Mouse (Mus musculus): ENCODE data around the gene Ndufa13. TPM values are rescaled to one million over a fixed set of nuclear protein-coding genes. Genes with fewer than 3 reads are reported as not detected.

Gene Ndufa13
- polyA plus RNA-seq, 1 experiment: 122 TPM

DNA sequence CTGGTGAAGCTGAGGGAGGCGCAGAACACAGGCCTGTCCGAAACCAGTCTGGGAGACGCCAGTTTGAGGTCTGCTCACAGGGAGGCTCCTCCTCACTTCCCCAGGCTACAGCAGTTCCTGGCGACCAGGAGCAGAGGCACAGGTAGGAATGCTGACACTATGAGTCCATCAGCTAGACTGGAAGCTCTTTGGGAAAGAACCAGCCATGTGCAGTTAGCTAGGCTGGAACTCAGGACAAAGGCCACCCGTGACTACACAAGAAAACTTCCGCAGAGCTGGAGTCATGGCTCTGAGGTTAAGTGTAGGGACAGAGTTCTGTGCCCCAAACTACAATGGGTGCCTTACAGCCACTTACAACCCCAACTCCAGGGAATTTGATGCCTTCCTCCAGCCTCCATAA is 4.5 kb downstream of the Ndufa13 start:
- H3K4me3 ChIP-seq (ENCODE audit: control insufficient read depth, low read depth, low read length): no peak overlapping the region
- H3K36me3 ChIP-seq (ENCODE audit: control insufficient read depth, insufficient read depth, low read length): no peaks in the 10 kb centered on the region
- H3K4me1 ChIP-seq (ENCODE audit: control insufficient read depth, insufficient read depth, low read length): peaks cover 12% of the 10 kb centered on the region
- H3K27ac ChIP-seq (ENCODE audit: control insufficient read depth, insufficient read depth, low read depth, low read length): no peak overlapping the region
- H3K27me3 ChIP-seq (ENCODE audit: control insufficient read depth, insufficient read depth, low read length): no peaks in the 10 kb centered on the region
- TF ChIP-seq POLR2A (IDR thresholded peaks at IDR 0.05; ENCODE audit: control insufficient read depth, low read depth, low read length) (no peak), CTCF (IDR thresholded peaks at IDR 0.05; ENCODE audit: control insufficient read depth, insufficient read depth, insufficient replicate concordance, low read depth, low read length) (no peak)

DNA sequence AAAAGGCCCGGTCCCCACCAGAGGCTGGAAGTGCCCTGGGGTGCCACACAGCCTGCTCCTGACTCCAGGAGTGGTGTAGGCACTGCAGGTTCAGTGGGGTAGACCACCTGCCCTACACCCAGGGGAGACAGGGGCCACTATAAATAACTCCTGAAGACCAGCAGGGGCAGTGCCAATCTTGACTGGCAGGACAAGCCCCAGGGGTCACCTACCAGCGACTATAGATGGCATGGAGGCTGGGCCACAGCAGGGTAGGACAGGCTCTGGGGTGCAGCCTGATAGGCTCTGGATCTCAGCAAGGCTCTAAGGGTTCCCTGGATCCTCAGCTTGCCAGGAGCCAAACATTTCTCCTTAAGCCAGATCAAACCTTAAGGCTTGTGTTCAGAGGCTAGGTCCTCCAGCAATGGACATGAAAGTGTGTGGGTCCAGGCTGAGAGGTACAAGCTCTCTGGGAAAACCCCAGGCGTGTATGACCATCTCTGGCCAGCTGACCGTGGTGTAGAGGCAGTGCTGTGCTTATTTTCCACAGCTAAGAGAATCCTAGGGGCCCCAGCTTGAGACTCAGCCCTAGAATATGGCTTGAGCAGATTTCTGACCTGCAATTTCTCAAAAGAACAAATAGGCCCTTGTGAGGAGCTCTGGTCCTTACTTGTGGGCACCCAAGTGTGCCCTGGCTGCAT is 6.4 kb downstream of the Ndufa13 start:
- TF ChIP-seq CTCF (IDR thresholded peaks at IDR 0.05; ENCODE audit: control insufficient read depth, insufficient read depth, insufficient replicate concordance, low read depth, low read length) (no peak), POLR2A (IDR thresholded peaks at IDR 0.05; ENCODE audit: control insufficient read depth, low read depth, low read length) (no peak)
- Histone ChIP-seq H3K27ac (ENCODE audit: control insufficient read depth, insufficient read depth, low read depth, low read length) (no peak overlapping the region), H3K4me1 (ENCODE audit: control insufficient read depth, insufficient read depth, low read length) (no peaks in the 10 kb centered on the region; the same call in 1 of the 2 replicates), H3K36me3 (ENCODE audit: control insufficient read depth, insufficient read depth, low read length) (no peaks in the 10 kb centered on the region), H3K27me3 (ENCODE audit: control insufficient read depth, insufficient read depth, low read length) (no peaks in the 10 kb centered on the region), H3K4me3 (ENCODE audit: control insufficient read depth, low read depth, low read length) (no peak overlapping the region)

DNA sequence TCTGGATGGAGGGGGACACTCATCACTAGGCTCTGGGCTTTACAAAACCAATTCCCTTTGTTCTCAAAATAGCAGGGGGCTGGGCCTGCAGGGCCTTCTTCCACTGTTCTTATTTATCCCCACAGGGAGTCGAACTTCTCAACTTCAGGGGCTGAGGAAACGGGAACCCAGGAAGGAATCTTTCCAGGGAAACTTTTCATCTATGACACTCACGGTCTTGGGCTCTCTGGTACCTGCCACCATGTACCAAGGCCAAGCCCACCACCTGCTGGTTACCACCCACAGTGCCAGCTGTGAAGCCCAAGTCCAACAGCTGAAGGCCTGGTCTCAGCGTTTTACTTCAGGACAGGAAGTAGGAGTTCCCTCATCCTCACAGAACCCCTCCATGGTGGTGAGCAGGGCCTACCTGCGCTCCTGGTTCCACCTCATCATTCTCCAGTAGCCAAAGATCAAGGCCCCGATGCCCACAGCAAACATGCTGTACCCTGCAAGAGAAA is 7.5 kb downstream of the Ndufa13 start:
- no peak for TF ChIP-seq POLR2A (IDR thresholded peaks at IDR 0.05; ENCODE audit: control insufficient read depth, low read depth, low read length)
- TF ChIP-seq CTCF (IDR thresholded peaks at IDR 0.05; ENCODE audit: control insufficient read depth, insufficient read depth, insufficient replicate concordance, low read depth, low read length): no peak
- Histone ChIP-seq H3K27me3 (ENCODE audit: control insufficient read depth, insufficient read depth, low read length) (no peaks in the 10 kb centered on the region), H3K4me1 (ENCODE audit: control insufficient read depth, insufficient read depth, low read length) (no peaks in the 10 kb centered on the region; the same call in 1 of the 2 replicates), H3K36me3 (ENCODE audit: control insufficient read depth, insufficient read depth, low read length) (no peaks in the 10 kb centered on the region), H3K27ac (ENCODE audit: control insufficient read depth, insufficient read depth, low read depth, low read length) (no peak overlapping the region), H3K4me3 (ENCODE audit: control insufficient read depth, low read depth, low read length) (no peak overlapping the region)

DNA sequence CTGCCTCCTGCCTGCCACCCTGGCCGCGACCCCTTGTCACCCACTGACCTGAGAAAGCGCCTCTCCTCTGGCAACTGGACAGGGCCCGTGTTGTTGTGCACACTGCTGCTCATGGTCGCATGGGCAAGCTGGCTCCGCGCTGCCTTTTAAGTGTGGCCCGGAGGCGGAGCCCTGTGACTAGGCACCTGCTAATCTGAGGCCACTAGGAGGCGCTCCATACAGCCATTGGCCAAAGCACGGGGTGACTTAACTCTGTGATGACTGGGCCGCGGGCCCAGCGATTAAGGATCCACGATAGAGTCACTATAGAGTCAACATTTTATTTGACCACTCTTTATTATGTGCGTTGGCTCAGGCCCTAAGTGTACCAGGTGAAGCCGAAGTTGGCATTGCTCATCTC is 8.5 kb downstream of the Ndufa13 start:
- H3K27me3 ChIP-seq (ENCODE audit: control insufficient read depth, insufficient read depth, low read length): no peaks in the 10 kb centered on the region
- H3K4me1 ChIP-seq (ENCODE audit: control insufficient read depth, insufficient read depth, low read length): peaks cover 7% of the 10 kb centered on the region
- no peak overlapping the region for H3K4me3 ChIP-seq (ENCODE audit: control insufficient read depth, low read depth, low read length)
- no peak overlapping the region for H3K27ac ChIP-seq (ENCODE audit: control insufficient read depth, insufficient read depth, low read depth, low read length)
- no peaks in the 10 kb centered on the region for H3K36me3 ChIP-seq (ENCODE audit: control insufficient read depth, insufficient read depth, low read length)
- no peak for TF ChIP-seq POLR2A (IDR thresholded peaks at IDR 0.05; ENCODE audit: control insufficient read depth, low read depth, low read length)
- TF ChIP-seq CTCF (IDR thresholded peaks at IDR 0.05; ENCODE audit: control insufficient read depth, insufficient read depth, insufficient replicate concordance, low read depth, low read length): peak; percentile 39; the same call in 1 of the 2 replicates

DNA sequence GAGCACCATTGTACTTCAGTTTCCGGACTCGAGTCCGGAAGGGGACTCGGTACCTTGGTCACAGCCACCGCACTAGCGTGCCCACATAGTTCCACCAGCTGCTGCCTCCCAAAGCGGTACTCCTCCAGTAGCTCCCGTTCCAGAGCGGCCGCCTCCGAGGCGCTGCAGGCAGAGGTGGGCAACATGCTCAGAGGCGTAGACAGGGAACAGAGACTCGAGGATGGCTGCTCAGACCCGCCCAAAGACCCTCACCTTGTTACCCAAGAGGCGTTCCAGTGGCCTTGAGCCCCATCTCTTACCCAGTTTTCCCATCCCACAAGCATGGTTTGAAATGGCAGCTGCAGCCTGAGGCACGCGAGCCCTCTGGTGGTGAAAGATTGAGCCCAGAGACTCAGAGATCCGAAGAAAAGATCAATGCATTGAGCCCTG is 11.5 kb downstream of the Ndufa13 start:
- Histone ChIP-seq H3K27me3 (ENCODE audit: control insufficient read depth, insufficient read depth, low read length) (no peaks in the 10 kb centered on the region; the same call in 1 of the 2 replicates), H3K4me3 (ENCODE audit: control insufficient read depth, low read depth, low read length) (no peak overlapping the region), H3K4me1 (ENCODE audit: control insufficient read depth, insufficient read depth, low read length) (peaks cover 31% of the 10 kb centered on the region), H3K36me3 (ENCODE audit: control insufficient read depth, insufficient read depth, low read length) (no peaks in the 10 kb centered on the region), H3K27ac (ENCODE audit: control insufficient read depth, insufficient read depth, low read depth, low read length) (no peak overlapping the region)
- TF ChIP-seq POLR2A (IDR thresholded peaks at IDR 0.05; ENCODE audit: control insufficient read depth, low read depth, low read length): no peak
- peak; percentile 36; the same call in 1 of the 2 replicates for TF ChIP-seq CTCF (IDR thresholded peaks at IDR 0.05; ENCODE audit: control insufficient read depth, insufficient read depth, insufficient replicate concordance, low read depth, low read length)

DNA sequence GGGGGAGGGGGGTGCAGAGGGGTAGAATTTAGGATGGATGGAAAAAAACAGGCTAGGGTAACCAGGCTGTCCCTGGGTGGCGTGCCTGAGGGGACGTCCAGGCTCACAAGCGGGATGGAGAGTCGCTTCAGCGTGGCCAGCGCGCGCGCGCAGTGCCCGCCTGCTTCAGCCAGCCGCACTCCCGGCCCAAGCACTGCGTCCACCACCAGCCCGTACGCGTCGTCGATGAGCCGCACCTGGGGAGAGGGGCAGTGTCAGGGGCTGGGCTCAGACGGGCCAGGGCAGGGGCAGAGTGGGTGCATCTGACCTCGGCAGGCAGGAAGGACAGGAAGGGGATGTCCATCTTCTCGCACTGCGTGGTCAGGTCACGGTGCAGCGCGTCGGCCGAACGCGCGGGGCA is 13.5 kb downstream of the Ndufa13 start:
- H3K4me1 ChIP-seq (ENCODE audit: control insufficient read depth, insufficient read depth, low read length): peaks cover 34% of the 10 kb centered on the region

DNA sequence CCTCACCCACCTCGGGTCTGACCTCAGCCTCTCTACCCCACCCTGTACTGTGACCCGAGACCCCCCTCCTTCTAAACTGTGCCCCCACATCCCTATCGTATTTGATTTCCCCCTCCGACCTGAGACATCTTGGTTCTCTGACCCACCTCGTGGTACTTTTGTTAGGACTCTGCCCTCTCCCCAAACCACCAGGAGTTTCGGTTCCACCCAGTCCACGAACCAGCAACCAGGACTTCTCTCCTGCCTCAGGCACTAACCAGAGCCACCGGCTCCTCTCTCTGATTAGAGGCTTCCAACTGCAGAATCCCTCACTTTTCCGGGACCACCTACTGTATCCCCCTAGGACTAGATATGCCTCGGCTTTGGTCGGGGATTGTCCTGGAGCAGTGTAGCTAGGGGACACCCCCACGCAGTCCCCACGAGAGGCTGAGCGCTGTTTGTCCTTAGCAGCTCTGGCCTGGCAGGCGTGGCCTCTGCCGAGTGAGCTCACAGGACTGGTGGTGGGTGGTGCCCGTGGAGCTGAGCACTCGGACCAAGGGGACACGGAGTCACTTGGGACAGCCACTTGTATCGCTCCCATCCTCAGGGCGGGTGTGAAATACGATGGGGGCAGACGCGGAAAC is 14.0 kb downstream of the Ndufa13 start:
- H3K4me1 ChIP-seq (ENCODE audit: control insufficient read depth, insufficient read depth, low read length): peaks cover 34% of the 10 kb centered on the region
- H3K36me3 ChIP-seq (ENCODE audit: control insufficient read depth, insufficient read depth, low read length): no peaks in the 10 kb centered on the region
- H3K27ac ChIP-seq (ENCODE audit: control insufficient read depth, insufficient read depth, low read depth, low read length): no peak overlapping the region
- TF ChIP-seq POLR2A (IDR thresholded peaks at IDR 0.05; ENCODE audit: control insufficient read depth, low read depth, low read length) (no peak), CTCF (IDR thresholded peaks at IDR 0.05; ENCODE audit: control insufficient read depth, insufficient read depth, insufficient replicate concordance, low read depth, low read length) (no peak)
- peak overlapping the region; percentile 41 for H3K4me3 ChIP-seq (ENCODE audit: control insufficient read depth, low read depth, low read length)
- no peaks in the 10 kb centered on the region; the same call in 1 of the 2 replicates for H3K27me3 ChIP-seq (ENCODE audit: control insufficient read depth, insufficient read depth, low read length)

More for the DNA sequence above, 13.5 kb downstream of the Ndufa13 start:
- TF ChIP-seq CTCF (IDR thresholded peaks at IDR 0.05; ENCODE audit: control insufficient read depth, insufficient read depth, insufficient replicate concordance, low read depth, low read length) (no peak), POLR2A (IDR thresholded peaks at IDR 0.05; ENCODE audit: control insufficient read depth, low read depth, low read length) (no peak)
- Histone ChIP-seq H3K4me3 (ENCODE audit: control insufficient read depth, low read depth, low read length) (peak overlapping the region; percentile 5; the same call in 1 of the 2 replicates), H3K27me3 (ENCODE audit: control insufficient read depth, insufficient read depth, low read length) (no peaks in the 10 kb centered on the region; the same call in 1 of the 2 replicates), H3K36me3 (ENCODE audit: control insufficient read depth, insufficient read depth, low read length) (no peaks in the 10 kb centered on the region), H3K27ac (ENCODE audit: control insufficient read depth, insufficient read depth, low read depth, low read length) (no peak overlapping the region)
